Mouse (Mus musculus) heart, postnatal 10 days (tissue): ENCODE measurements around the gene Hemk1. TPM values are rescaled to one million over a fixed set of nuclear protein-coding genes. Genes with fewer than 3 reads are reported as not detected.

Experiments
- DNase-seq, 2 experiments: peaks; one replicate each; pipeline ENCODE4 v3.0.0; 2021
- intact Hi-C: fragments of 180-260 bp; cut with DNase I; formaldehyde crosslinking; loops from one replicate; pipeline ENCODE4 v1.15.1; 2025
- total RNA-seq, 2 experiments: library from RNA; stranded (reverse); gene quantifications; 2 replicates each; pipeline ENCODE4 v1.2.3; 2021

Hemk1 gene
- total RNA-seq, 2 experiments from 2014 or later: 16.8 to 17.0 TPM

- no peak for DNase-seq
- intact Hi-C loops: loop anchor here (10.0 kb wide), 1 partner anchor 181 kb away; no protein-coding TSS in a partner anchor
Measured at GRCm38 (mm10) chr9:107346081-107346480, 7.9 kb upstream of the Hemk1 start.

DNA sequence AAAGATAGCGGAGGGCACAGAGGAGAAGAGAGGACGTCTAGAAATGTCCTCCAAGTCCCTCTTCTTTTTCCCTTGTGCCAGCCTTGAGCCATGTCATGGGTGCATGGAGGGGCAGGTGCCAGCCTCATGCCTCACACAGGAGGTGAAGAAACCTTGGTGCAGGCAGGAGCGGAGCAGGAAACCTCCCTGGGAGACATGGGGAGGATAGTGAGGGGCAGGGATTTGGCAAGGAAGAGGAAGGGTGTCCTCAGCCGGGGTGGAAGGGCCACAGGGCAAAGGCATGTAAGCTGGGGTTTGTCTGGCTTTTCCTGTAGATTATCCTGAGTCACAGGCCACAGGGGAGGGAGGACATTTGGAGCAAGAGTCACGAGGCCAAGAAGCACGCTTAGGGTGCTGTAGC is 5.9 kb upstream of the Hemk1 start:
- intact Hi-C loops: loop anchor here (5.0 to 10.0 kb wide), 2 partner anchors 179 to 452 kb away; partner anchors contain the start of gene Manf
- no peak for DNase-seq

GRCm38 (mm10) chr9:107343146-107343943 is 5.2 kb upstream of the Hemk1 start:
- DNase-seq: peak; percentile 55 to 66
- intact Hi-C loops: loop anchor here (5.0 to 10.0 kb wide), 2 partner anchors 179 to 451 kb away; partner anchors contain the start of gene Manf

DNA sequence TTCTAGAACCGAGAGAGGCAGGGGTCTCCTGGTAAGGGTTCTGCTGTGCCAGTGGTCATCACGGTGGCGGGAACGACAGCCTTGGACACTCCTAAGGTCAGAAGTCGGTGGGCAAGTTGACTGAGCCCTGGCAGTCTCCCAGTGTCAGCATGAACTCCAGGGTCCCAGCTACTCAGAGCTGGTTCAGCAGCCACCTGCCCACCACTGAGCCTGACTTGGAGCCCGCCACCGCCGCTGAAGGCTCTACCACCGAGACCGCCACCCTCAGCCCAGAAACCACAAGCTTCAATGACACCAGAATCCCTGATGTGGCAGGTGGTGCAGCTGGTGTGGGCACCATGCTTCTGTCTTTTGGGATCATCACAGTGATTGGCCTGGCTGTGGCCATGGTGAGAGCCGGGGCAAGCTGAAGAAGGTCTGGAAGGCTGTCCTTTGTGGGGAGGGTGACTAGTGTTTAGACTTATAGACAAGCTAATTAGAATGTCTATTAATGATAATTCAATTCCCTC is 4.1 kb upstream of the Hemk1 start:
- DNase-seq: no peak
- intact Hi-C loops: loop anchor here (5.0 to 10.0 kb wide), 2 partner anchors 177 to 450 kb away; partner anchors contain the start of gene Manf

DNA sequence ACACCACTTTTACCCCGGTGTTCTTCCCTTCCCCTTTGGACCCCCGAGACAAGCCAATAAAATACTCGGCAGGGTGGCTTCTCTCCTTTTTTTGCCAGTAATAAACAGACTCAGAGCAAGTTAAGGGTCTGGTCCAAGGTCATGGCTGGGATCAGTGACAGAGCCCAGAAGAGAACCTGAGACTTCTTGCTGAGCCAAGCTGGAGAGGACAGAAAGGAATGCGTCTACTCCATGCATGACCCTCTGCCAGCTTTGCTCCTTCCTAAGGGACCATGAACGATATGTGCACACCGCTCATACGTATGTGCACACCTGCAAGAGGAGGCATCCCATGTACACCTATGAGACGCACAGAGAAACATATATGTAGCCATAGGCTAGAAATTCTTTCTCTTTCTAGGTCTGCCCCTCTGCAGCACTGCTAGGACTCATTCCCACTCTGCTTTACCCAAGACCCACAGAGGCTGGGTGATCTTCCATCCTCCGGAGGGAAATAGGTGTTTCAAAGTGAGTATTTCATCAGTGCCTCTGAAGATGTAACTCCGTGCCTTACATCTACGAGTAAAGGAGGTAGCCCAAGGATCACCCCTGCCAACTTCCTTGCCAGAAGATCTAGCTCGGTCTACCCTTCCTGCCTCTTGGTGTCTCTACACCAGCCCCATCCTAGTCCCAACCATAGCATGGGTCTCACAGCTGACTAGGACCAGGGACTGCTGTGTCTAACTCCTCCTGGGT is 2.9 kb upstream of the Hemk1 start:
- intact Hi-C loops: loop anchor here (5.0 to 10.0 kb wide), 2 partner anchors 176 to 449 kb away; partner anchors contain the start of gene Manf
- no peak for DNase-seq

DNA sequence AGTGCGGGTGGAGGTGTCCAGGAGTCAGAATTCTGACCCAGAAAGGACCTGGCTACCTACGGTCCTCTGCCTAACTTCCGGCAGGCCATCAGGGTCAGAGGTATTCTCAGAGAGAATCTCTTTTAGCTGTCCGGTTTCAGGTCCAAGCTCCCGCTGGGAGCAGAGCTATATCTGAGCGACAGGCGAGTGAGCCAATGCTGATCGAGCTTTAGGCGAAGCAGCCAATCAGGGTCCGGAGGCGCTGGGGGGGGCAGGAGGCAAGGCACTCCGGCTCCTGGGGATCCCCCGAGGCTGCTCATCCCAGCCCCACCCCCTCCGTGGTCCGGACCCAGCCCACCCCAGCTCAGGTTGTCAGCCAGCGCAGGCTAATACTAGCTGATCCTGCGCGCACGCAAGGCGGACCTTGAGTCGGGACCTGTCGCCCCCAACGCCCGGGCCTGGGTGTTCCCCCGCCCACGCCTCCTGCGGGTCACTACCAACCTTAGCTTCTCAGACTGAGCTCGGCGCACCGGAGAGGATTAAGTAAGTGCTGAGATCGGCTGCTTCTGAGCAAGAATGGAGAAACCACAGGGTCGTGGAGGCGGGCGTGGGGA is 2.2 kb upstream of the Hemk1 start, which contains the start of gene 6430571L13Rik:
Gene 6430571L13Rik (plus strand): TSS at position 336 of the 593 bp plus-strand sequence.
- peak; percentile 95 to 96 for DNase-seq
- intact Hi-C loops: loop anchor here (5.0 to 10.0 kb wide), 2 partner anchors 176 to 448 kb away; partner anchors contain the start of gene Manf

DNA sequence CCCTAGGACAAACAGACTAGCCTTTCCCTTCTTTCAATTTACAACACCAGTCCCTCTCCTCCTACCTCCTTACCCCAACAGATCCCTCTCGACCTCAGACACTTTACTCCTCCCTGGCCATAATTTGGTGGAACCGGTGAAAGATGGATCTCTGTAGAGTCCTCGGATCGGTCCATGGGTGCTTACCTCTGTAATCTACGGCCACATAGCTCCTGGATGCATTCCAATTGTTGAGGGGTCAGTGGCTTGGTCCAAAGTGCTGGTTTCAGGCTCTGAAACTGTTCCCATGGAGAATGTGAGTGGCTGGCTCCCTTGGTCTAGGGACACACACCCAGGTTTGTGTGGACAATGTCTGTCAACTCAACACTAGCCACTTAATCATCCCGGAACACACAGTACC is 1.8 kb downstream of the Hemk1 start:
- intact Hi-C loops: loop anchor here (1.0 to 5.0 kb wide), 2 partner anchors 42 to 434 kb away; no protein-coding TSS in a partner anchor
- no peak for DNase-seq

DNA sequence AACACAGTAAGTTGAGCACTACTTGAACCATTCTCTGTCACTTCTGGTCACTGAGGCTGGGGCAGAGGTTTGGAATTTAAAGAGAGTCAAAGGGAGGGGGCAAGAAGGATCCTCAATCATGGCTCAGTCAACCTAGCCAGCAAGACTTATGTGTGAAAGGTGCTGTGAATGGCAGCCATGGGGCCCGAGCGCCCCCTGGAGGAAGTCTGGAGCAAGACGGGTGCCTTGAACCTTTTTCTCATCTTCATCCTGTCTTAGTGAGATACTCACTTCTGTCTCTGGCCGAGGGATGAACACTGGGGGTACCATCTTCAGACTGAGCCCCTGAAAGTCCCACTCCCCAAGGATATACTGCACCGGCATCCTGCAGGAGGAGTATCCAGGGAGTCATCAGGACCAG is 2.2 kb downstream of the Hemk1 start:
- intact Hi-C loops: loop anchor here (1.0 to 5.0 kb wide), 2 partner anchors 42 to 434 kb away; no protein-coding TSS in a partner anchor
- DNase-seq: peak; percentile 84 to 87

DNA sequence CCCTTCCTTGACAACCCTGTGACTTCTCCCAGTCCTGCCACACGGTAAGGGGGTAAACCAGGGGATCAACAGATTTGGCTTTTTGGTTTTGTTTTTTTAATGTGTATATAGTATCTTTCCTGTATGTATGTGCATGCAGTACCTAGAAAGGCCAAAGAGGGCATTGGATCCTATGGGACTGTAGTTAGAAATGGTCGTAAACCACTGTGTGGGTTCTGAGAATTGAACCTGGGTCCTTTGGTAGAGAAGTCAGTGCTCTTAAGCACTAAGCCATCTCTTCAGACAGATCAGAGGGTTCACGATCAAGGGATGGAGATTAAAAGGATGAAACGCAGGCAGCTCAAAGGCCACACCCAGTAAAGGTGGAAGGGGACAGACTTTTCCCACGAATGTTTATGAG is 3.1 kb downstream of the Hemk1 start:
- DNase-seq: no peak

GRCm38 (mm10) chr9:107334356-107334755 is 3.8 kb downstream of the Hemk1 start:
- no peak for DNase-seq
- intact Hi-C loops: no loop called here

More for the DNA sequence above, 3.1 kb downstream of the Hemk1 start:
- intact Hi-C loops: loop anchor here (5.0 kb wide), 1 partner anchor 433 kb away; no protein-coding TSS in a partner anchor

DNA sequence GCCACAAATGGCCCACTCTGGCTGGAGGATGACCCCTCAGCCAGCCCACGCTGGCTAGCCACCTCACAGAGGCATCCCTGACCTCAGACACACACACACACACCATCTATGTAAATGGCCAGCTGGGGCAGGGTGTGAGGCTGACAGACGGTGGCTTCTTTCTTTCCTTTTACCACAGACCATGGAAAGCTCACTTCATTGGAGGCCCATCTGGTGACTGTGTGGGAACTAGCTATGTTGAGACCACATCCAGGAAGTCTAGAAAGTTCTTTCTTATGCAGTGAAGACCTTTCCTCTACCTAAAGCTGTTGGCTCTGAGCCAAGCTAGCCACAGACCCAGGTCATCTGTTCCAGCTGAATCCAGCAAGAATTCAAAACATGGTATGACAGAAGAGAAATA is 4.5 kb downstream of the Hemk1 start:
- intact Hi-C loops: no loop called here
- no peak for DNase-seq

- DNase-seq: no peak
- intact Hi-C loops: no loop called here
Measured at GRCm38 (mm10) chr9:107330791-107331190, 7.4 kb downstream of the Hemk1 start.

GRCm38 (mm10) chr9:107327879-107328620 is 10.1 kb downstream of the Hemk1 start:
- intact Hi-C loops: no loop called here
- DNase-seq: peak in 1 of 2 experiments; percentile 16

DNA sequence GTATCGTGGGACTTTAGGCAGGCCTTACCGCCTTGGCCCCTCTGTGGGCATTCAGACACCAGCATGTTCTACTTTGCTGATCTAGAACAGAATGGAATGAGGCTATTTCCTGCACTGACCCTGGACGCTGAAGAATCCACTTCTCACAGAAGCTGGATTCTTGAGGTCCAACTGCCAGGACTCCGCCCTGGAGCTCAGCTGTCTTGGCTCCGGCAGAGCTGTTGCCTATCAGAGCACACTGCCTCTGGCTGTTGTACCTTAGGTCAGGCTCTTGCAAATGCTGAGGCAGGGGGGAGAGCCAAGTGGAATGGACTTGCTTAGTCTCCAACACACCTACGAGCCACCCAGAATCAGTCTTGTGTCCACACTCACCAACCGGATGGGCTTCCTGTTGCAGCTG is 12.2 kb downstream of the Hemk1 start:
- peak; percentile 77 to 81 for DNase-seq
- intact Hi-C loops: no loop called here

DNA sequence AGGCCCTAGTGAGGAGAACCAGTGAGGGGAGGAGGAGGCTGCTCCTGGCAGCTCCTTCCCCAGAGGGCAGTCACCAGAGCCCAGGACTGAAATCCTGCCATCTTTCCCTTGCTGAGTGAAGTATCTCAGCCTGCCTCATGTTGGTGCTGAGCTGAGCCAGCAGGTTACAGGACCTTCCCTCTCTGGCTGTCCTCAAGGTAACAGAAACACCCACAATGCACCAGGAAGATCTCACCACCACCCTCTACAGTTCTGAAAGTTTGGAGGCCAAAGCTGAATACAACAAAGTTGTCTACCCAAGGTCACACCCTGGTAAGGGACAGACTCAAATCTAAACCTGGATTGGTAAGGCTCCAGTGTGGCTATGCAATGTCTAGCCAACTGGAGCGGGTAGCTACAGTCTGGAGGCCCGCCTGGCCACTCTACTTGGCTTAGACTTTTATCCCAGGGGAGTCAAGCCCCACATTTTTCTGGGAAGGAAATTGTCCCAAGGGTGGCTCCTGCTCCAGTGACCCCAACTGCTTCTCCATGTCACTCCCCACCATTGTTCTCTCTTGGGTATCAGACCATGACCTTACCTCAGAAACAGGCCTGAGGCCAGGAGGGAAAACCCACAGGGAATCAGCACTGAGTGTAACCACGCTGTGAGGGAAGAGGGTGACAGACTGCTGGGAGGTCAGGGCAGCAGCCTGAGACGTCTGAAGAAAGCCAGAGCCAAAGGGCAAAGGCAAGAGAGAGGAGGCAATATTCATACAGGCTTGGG is 13.2 kb downstream of the Hemk1 start:
- peak; percentile 41 to 51 for DNase-seq
- intact Hi-C loops: no loop called here

DNA sequence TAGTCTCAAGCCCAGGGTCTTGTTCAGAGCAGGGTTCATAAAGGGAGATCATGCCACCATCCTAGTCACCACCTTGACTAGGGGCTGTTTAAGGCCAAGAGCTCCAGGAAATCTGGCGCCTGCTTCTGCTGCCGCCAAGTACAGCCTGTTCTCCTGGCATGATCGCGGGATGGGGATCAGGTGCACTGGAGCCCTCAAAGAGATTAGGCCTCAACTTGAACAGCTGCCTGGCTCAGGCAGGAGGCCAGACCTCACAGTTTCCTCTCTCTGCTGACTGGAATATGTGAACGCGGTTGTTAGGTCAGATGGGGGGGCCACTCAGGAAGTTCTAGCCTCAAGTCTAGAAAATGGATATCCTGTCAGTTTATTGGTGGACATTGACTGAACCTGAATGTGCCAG is 14.6 kb downstream of the Hemk1 start:
- intact Hi-C loops: loop anchor here (1.0 kb wide), 2 partner anchors 15 to 23 kb away; no protein-coding TSS in a partner anchor
- DNase-seq: peak; percentile 93 to 95

DNA sequence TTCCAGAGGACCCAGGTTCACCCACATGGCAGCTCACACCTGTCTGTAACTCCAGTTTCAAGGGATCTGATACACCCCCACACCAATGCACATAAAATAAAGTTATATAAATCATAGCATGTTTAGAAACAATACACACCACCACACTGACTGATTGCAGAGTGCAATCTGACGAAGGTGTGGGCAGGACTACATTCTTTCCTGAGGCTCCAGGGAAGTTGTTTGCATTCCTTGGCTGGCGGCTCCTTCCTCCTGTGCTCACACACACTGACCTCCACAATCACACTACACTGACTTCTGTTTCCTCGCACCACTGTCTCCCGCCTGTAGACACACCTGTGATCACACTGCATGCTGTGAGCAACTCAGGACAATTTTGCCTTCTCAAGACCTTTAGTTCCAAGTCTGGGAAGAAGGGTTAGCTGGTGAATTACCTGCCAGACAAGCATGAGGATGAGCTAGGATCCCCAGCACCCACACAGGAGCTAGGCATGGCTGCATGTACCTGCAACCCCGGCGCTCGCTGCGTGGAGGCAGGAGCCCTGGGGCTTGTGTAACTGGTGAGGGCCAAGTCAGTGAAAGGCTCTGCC is 15.6 kb downstream of the Hemk1 start:
- DNase-seq: peak; percentile 27 to 37
- intact Hi-C loops: loop anchor here (1.0 kb wide), 2 partner anchors 14 to 22 kb away; no protein-coding TSS in a partner anchor

DNA sequence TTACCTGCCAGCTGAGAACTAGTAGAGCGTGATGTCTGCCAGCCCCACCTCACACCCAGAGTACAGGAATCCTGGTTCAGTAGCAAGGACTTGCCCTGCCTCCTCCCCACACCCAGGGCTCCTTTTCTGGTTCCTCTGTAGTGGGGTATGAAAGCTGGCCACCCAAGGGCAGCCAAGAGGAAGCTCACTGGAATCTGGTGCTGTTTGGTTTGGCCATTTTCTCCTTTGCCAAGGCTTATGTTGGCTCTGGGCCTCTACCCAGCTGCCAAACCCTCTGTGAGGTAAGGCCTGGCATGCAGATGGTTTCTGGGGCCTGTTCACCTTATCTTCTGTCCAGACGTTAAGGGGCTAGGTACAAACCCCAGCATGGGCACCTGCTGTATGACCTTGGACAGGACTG is 22.4 kb downstream of the Hemk1 start:
- intact Hi-C loops: no loop called here
- DNase-seq: peak; percentile 43 to 49
